Mouse (Mus musculus) v-Abl transformed pro-B cells (cell line): ENCODE data around the gene Olfr312.

Experiments used
- in situ Hi-C, 2 experiments: fragments of 400-800 bp; cut with MboI; formaldehyde crosslinking; loops; one replicate each; pipeline ENCODE4 v1.15.1; 2025; ENCODE audit not compliant: unreplicated experiment in 2 of 2

Gene Olfr312

GRCm38 (mm10) chr11:58849731-58850130 lies 20.7 kb downstream of the Olfr312 start:
- in situ Hi-C loops, result no loop called here

GRCm38 (mm10) chr11:58860744-58861143 lies 31.7 kb downstream of the Olfr312 start:
- in situ Hi-C loops, result loop anchor here in 1 of 2 experiments (5.0 kb wide), 1 partner anchor 37 kb away; no protein-coding TSS in a partner anchor

- in situ Hi-C loops, result no loop called here
These were observed 38.3 kb downstream of the Olfr312 start, which contains the start of gene 2810021J22Rik for GRCm38 (mm10) chr11:58867039-58867953. TSS of gene 2810021J22Rik (plus strand) at chr11:58867216.

- in situ Hi-C loops, result no loop called here
These were observed 38.9 kb downstream of the Olfr312 start for GRCm38 (mm10) chr11:58867954-58868330.

- in situ Hi-C loops, result no loop called here
These were observed 41.9 kb downstream of the Olfr312 start for GRCm38 (mm10) chr11:58870961-58871360.

- in situ Hi-C loops, result no loop called here
These were observed 54.7 kb downstream of the Olfr312 start for GRCm38 (mm10) chr11:58883756-58884155.
